Mouse (Mus musculus) limb, embryonic 14.5 days (tissue): ENCODE measurements around the gene Tubg2. TPM values are rescaled to one million over a fixed set of nuclear protein-coding genes. Genes with fewer than 3 reads are reported as not detected.
A peak's percentile ranks its signal among the peaks of the same experiment; 100 is the strongest.
"Not testable (repeated sequence)": the region's sequence is repeated elsewhere in the genome, so short reads cannot be mapped to it uniquely, and the experiment has no call there.

Experiments used
- ATAC-seq: fragments of 200-750 bp; cut with Nextera tagmentation; 2 replicates; pipeline ENCODE4 v1.8.0; 2017; ENCODE audit warnings: low read depth, moderate number of reproducible peaks, moderate TSS enrichment; ENCODE audit not compliant: low FRiP score
- DNase-seq: peaks from one replicate; pipeline ENCODE4 v3.0.0-alpha.2; 2015; ENCODE audit warnings: low spot score
- H3K27ac ChIP-seq: fragments of 300-500 bp; sonication (generic); replicated peaks from 2 replicates; pipeline ENCODE4 v1.5.1; 2014; ENCODE audit warnings: low read depth, mild to moderate bottlenecking, low read length, moderate library complexity, mixed read lengths
- H3K27me3 ChIP-seq: fragments of 300-500 bp; sonication (generic); 2 replicates; pipeline ENCODE4 v1.6.1; 2014; ENCODE audit warnings: low read length, mixed read lengths; ENCODE audit not compliant: control insufficient read depth, insufficient read depth
- H3K36me3 ChIP-seq: fragments of 300-500 bp; sonication (generic); 2 replicates; pipeline ENCODE4 v1.6.1; 2014; ENCODE audit warnings: mild to moderate bottlenecking, low read length, moderate library complexity, mixed read lengths; ENCODE audit not compliant: control insufficient read depth, insufficient read depth
- H3K4me1 ChIP-seq: fragments of 300-500 bp; sonication (generic); 2 replicates; pipeline ENCODE4 v1.6.1; 2014; ENCODE audit warnings: antibody characterized with exemption, low read length, mixed read lengths; ENCODE audit not compliant: control insufficient read depth, insufficient read depth
- H3K4me2 ChIP-seq: fragments of 300-500 bp; sonication (generic); replicated peaks from 2 replicates; pipeline ENCODE4 v1.6.1; 2014; ENCODE audit warnings: low read depth, mild to moderate bottlenecking, low read length, moderate library complexity; ENCODE audit not compliant: severe bottlenecking
- H3K4me3 ChIP-seq: fragments of 300-500 bp; sonication (generic); replicated peaks from 2 replicates; pipeline ENCODE4 v1.5.1; 2014; ENCODE audit warnings: low read length
- H3K9ac ChIP-seq: fragments of 300-500 bp; sonication (generic); 2 replicates; pipeline ENCODE4 v1.6.1; 2014; ENCODE audit warnings: mild to moderate bottlenecking, low read depth, low read length, moderate library complexity; ENCODE audit not compliant: severe bottlenecking
- H3K9me3 ChIP-seq: fragments of 300-500 bp; sonication (generic); 2 replicates; pipeline ENCODE4 v1.6.1; 2016; ENCODE audit warnings: low read length; ENCODE audit not compliant: control insufficient read depth
- POLR2A ChIP-seq: fragments of 200-500 bp; IDR thresholded peaks from 2 replicates; pipeline ENCODE4 v1.8.0; 2012; ENCODE audit warnings: inconsistent platforms, mild to moderate bottlenecking, moderate library complexity, borderline replicate concordance; ENCODE audit not compliant: insufficient read depth, insufficient read length; ENCODE audit errors: extremely low read depth
- WGBS: fragments of 180-500 bp; shearing (Covaris S2); extraction: QIAGEN DNeasy Blood & Tissue Kit; methylation state at CpG from one replicate; pipeline ENCODE4 v1.1.7; 2014; 5-methylcytosine and 5-hydroxymethylcytosine counted together
- polyA plus RNA-seq, 2 experiments: library from polyadenylated mRNA; depleted of rRNA in 1 of 2; stranded (reverse) in 1 of 2; unstranded in 1 of 2; fragments of >200 nt; fragmentation: Nextera tagmentation in 1 of 2; extraction: Ambion mirVana in 1 of 2; gene quantifications; 2 replicates each; pipeline versions ENCODE4 v1.2.1 to v1.2.3; 2012 to 2014

Tubg2 gene
- polyA plus RNA-seq, 2 experiments = 6.2 to 7.1 TPM

DNA sequence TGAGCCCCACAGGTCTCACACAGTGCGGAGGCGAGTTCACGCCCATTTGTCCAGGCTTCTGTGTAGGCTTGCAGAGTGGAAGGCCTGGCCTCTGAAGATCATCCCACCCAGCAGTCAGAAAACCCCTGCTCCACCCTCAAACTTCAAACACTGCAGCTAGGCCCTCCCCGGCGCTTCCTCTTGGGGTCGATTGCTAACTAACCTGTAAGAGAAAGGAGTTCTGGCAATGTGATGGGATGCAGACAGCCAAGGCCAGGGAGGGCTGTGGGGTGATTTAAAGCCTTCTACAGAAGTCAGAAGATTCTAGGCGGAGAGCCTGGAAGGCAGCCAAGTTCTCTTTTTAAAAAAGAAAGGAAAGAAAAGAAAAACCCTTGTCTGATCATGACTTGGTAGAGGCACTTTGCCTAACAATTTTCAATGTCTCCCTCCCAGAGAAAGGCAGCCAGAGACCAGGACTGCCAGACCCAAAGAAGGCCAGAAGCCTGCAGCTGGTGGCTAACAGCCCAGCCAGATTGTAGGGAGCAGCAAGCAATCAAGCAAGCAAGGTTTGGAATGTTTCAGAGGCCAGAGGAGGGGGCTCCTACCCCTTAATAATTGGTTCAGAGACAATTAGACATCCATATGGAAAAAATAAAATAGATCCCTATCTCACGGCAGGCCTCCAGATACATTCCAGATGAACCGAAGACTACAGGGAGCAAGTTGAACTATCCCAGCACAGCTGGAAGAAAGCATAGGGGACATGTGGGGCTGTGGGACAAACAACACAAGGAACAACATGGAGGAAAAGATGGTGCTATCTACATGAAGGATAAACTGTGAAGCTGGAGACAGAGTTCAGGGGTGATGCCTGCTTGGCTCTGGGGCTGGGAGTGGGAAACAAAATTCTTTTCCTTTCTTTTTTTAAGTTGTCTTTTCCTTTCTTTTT is 6.3 kb upstream of the Tubg2 start:
- peaks cover 12% of the 10 kb centered on the region for H3K4me1 ChIP-seq
- TF ChIP-seq POLR2A = no peak
- H3K36me3 ChIP-seq = no peaks in the 10 kb centered on the region
- H3K9ac ChIP-seq = peak overlapping the region; percentile 18; the same call in 1 of the 2 replicates
- ATAC-seq (peak; percentile 60), DNase-seq (peak; percentile 89)
- WGBS = 11% methylated on average over 9 of the region's 9 CpGs
- H3K9me3 ChIP-seq = no peaks in the 10 kb centered on the region
- H3K4me2 ChIP-seq = no peak overlapping the region
- no peaks in the 10 kb centered on the region for H3K27me3 ChIP-seq
- H3K27ac ChIP-seq = peak overlapping the region; percentile 81
- H3K4me3 ChIP-seq = no peak overlapping the region

DNA sequence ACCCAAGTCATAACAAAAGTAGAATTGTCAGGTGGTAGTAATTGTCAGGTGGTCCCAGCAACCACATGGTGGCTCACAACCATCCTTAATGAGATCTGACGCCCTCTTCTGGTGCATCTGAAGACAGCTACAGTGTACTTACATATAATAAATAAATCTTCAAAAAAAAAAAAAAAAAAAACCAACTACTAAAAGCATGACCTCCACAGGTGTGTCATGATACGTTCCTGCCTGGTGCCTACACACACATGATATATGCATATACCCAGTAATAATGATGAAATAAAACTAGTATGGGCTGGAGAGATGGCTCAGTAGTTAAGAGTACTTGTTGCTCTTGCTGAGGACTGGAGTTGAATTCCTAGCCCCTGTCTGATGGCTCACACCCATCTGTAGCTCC is 4.6 kb upstream of the Tubg2 start:
- no peaks in the 10 kb centered on the region for H3K9me3 ChIP-seq
- TF ChIP-seq POLR2A = no peak
- H3K27me3 ChIP-seq = no peaks in the 10 kb centered on the region
- no peak for ATAC-seq
- 60% methylated on average over 2 of the region's 2 CpGs for WGBS
- H3K4me1 ChIP-seq = peaks cover 17% of the 10 kb centered on the region
- no peak overlapping the region for H3K27ac ChIP-seq
- H3K4me2 ChIP-seq = no peak overlapping the region
- DNase-seq = no peak
- H3K4me3 ChIP-seq = no peak overlapping the region
- H3K9ac ChIP-seq = no peak overlapping the region
- no peaks in the 10 kb centered on the region for H3K36me3 ChIP-seq

- Histone ChIP-seq H3K4me3 (no peak overlapping the region), H3K36me3 (no peaks in the 10 kb centered on the region), H3K27me3 (no peaks in the 10 kb centered on the region), H3K27ac (no peak overlapping the region), H3K9me3 (no peaks in the 10 kb centered on the region), H3K9ac (no peak overlapping the region), H3K4me1 (peaks cover 20% of the 10 kb centered on the region), H3K4me2 (no peak overlapping the region)
- DNase-seq (no peak), ATAC-seq (no peak)
- 52% methylated on average over 1 of the region's 1 CpGs for WGBS
- TF ChIP-seq POLR2A = no peak
These were observed 2.9 kb upstream of the Tubg2 start for GRCm38 (mm10) chr11:101152825-101153224.

GRCm38 (mm10) chr11:101154648-101155047 is 1.1 kb upstream of the Tubg2 start:
- Histone ChIP-seq H3K27ac (no peak overlapping the region), H3K36me3 (no peaks in the 10 kb centered on the region), H3K9me3 (no peaks in the 10 kb centered on the region), H3K9ac (no peak overlapping the region), H3K4me3 (no peak overlapping the region), H3K27me3 (no peaks in the 10 kb centered on the region), H3K4me2 (no peak overlapping the region), H3K4me1 (peaks cover 9% of the 10 kb centered on the region; the same call in 1 of the 2 replicates)
- ATAC-seq = no peak
- TF ChIP-seq POLR2A = no peak
- DNase-seq = no peak

GRCm38 (mm10) chr11:101155151-101155550 is 556 bp upstream of the Tubg2 start:
- no peaks in the 10 kb centered on the region for H3K36me3 ChIP-seq
- peaks cover 8% of the 10 kb centered on the region; the same call in 1 of the 2 replicates for H3K4me1 ChIP-seq
- no peak overlapping the region for H3K4me3 ChIP-seq
- H3K9me3 ChIP-seq = no peaks in the 10 kb centered on the region
- ATAC-seq (no peak), DNase-seq (no peak)
- H3K9ac ChIP-seq = no peak overlapping the region
- no peak for TF ChIP-seq POLR2A
- H3K27ac ChIP-seq = no peak overlapping the region
- peak overlapping the region; percentile 72 for H3K4me2 ChIP-seq
- H3K27me3 ChIP-seq = no peaks in the 10 kb centered on the region
- WGBS = 72% methylated on average over 6 of the region's 6 CpGs

GRCm38 (mm10) chr11:101160151-101160550 is 4.4 kb downstream of the Tubg2 start:
- not testable (repeated sequence) for H3K4me3 ChIP-seq, H3K4me2 ChIP-seq, H3K9me3 ChIP-seq, ATAC-seq, H3K9ac ChIP-seq, H3K27ac ChIP-seq, DNase-seq
- 71% methylated on average over 6 of the region's 10 CpGs for WGBS
- Histone ChIP-seq H3K36me3 (peaks cover 37% of the 10 kb centered on the region), H3K27me3 (peaks cover 33% of the 10 kb centered on the region), H3K4me1 (peaks cover 21% of the 10 kb centered on the region)

DNA sequence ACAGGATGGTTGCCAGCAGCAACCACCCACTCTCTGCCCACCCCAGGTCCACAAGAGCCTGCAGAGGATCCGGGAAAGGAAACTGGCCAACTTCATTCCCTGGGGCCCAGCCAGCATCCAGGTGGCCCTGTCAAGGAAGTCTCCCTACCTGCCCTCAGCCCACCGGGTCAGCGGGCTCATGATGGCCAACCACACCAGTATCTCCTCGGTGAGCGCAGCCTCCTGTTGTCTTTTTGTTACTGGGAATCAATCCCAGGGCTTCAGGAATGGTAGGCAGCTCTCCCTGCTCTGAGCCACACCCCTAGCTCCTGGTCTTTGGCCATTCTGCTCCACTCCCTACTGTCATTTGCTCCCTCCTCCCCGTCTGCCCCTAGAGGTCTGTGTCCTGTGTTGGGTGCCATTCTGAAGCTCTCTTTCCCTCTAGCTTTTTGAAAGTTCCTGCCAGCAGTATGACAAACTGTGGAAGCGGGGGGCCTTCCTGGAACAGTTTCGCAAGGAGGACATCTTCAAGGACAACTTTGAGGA is 5.3 kb downstream of the Tubg2 start:
- not testable (repeated sequence) for DNase-seq, H3K4me3 ChIP-seq, H3K4me2 ChIP-seq, H3K27ac ChIP-seq, H3K9ac ChIP-seq, ATAC-seq, H3K9me3 ChIP-seq
- WGBS = 73% methylated on average over 7 of the region's 8 CpGs
- H3K36me3 ChIP-seq = peaks cover 44% of the 10 kb centered on the region
- peaks cover 17% of the 10 kb centered on the region for H3K4me1 ChIP-seq
- H3K27me3 ChIP-seq = peaks cover 42% of the 10 kb centered on the region
